Comparison of ENCODE assay signal across 8 mouse cellular contexts in genomic region chr9:50856341-50857081, GRCm38 (mm10). TPM values are rescaled to one million over a fixed set of nuclear protein-coding genes. Genes with fewer than 3 reads are reported as not detected.
DNase-seq lines count a peak whose midpoint lies in the region; ATAC-seq lines count a peak whose summit lies in the region.

No protein-coding gene starts in this region.

- peak overlapping the region; percentile 80 for H3K9ac ChIP-seq in hindbrain, embryonic 13.5 days

- DNase-seq in R1 (ENCODE audit: low read depth, low spot score), result peak; percentile 91
- DNase-seq in cerebellum, postnatal 14 days, result peak; percentile 95 to 97
- peak; percentile 84 to 93 for DNase-seq in frontal cortex, postnatal 14 days (ENCODE audit: low spot score in 2 of 2)
- peak; percentile 88 to 90 for DNase-seq in layer of hippocampus, postnatal 36 days
- DNase-seq in lung, postnatal 25 days (ENCODE audit: low spot score), result peak; percentile 92
- DNase-seq in retina, adult 2 months (ENCODE audit: low read depth, low spot score), result peak; percentile 60
- peak; percentile 96 for DNase-seq in thymus, postnatal 25 days

- H3K4me1 ChIP-seq in hindbrain, embryonic 13.5 days (replicated peaks), result peaks cover 30% of the 10 kb centered on the region

- no peaks in the 10 kb centered on the region for H3K9me3 ChIP-seq in hindbrain, embryonic 13.5 days

- peaks cover 24% of the 10 kb centered on the region for H3K36me3 ChIP-seq in hindbrain, embryonic 13.5 days

- H3K4me2 ChIP-seq in hindbrain, embryonic 13.5 days, result peak overlapping the region; percentile 67

- under 1% methylated on average over 45 of the region's 45 CpGs for WGBS in hindbrain, embryonic 13.5 days

- H3K27me3 ChIP-seq in hindbrain, embryonic 13.5 days, result no peaks in the 10 kb centered on the region

- peak overlapping the region; percentile 70 for H3K27ac ChIP-seq in hindbrain, embryonic 13.5 days

- peak overlapping the region; percentile 75 for H3K4me3 ChIP-seq in hindbrain, embryonic 13.5 days

- peak; percentile 92 for ATAC-seq in hindbrain, embryonic 13.5 days (ENCODE audit: low FRiP score)

RNA-seq across cellular contexts. Expression of gene Ppp2r1b, which starts 11.4 kb away (rescaled TPM):
- polyA plus RNA-seq in hindbrain, embryonic 13.5 days (2015; fragmentation: Nextera tagmentation; extraction: Ambion mirVana), result 53.5 and 54.4 TPM in 2 replicates
- 10 to 100 TPM; 17.4 to 18.5 TPM for total RNA-seq in layer of hippocampus, postnatal 36 days (2021)

Comparison
In these comparisons a context has a peak if more than half of its experiments do, and no peak if none do; other contexts are left out.
1. Peak in every context shown above with its lines: DNase-seq, ATAC-seq, H3K4me3 ChIP-seq and H3K27ac ChIP-seq.